Mouse (Mus musculus) midbrain, embryonic 14.5 days (tissue): ENCODE data around the gene Cyp2j8. TPM values are rescaled to one million over a fixed set of nuclear protein-coding genes. Genes with fewer than 3 reads are reported as not detected.
"Not testable (repeated sequence)": the region's sequence is repeated elsewhere in the genome, so short reads cannot be mapped to it uniquely, and the experiment has no call there.

Source experiments
- ATAC-seq: fragments of 200-750 bp; cut with Nextera tagmentation; 2 replicates; pipeline ENCODE4 v1.8.0; 2017; ENCODE audit warnings: moderate number of reproducible peaks, moderate library complexity; ENCODE audit not compliant: low FRiP score, low TSS enrichment
- DNase-seq: peaks from one replicate; pipeline ENCODE4 v3.0.0-alpha.2; 2015
- H3K27ac ChIP-seq: fragments of 300-500 bp; sonication (generic); replicated peaks from 2 replicates; pipeline ENCODE4 v1.5.1; 2014; ENCODE audit warnings: mild to moderate bottlenecking, low read depth, low read length, moderate library complexity
- H3K27me3 ChIP-seq: fragments of 300-500 bp; sonication (generic); 2 replicates; pipeline ENCODE4 v1.6.1; 2014; ENCODE audit warnings: low read length, control low read depth, mixed read lengths; ENCODE audit not compliant: control insufficient read depth, insufficient read depth
- H3K36me3 ChIP-seq: fragments of 300-500 bp; sonication (generic); 2 replicates; pipeline ENCODE4 v1.6.1; 2014; ENCODE audit warnings: low read length, control low read depth; ENCODE audit not compliant: control insufficient read depth, insufficient read depth
- H3K4me1 ChIP-seq: fragments of 300-500 bp; sonication (generic); 2 replicates; pipeline ENCODE4 v1.6.1; 2014; ENCODE audit warnings: mild to moderate bottlenecking, antibody characterized with exemption, low read length, control low read depth; ENCODE audit not compliant: control insufficient read depth, insufficient read depth
- H3K4me2 ChIP-seq: fragments of 300-500 bp; sonication (generic); 2 replicates; pipeline ENCODE4 v1.6.1; 2014; ENCODE audit warnings: mild to moderate bottlenecking, low read length, moderate library complexity
- H3K4me3 ChIP-seq: fragments of 300-500 bp; sonication (generic); replicated peaks from 2 replicates; pipeline ENCODE4 v1.5.1; 2014; ENCODE audit warnings: low read depth, low read length
- H3K9ac ChIP-seq: fragments of 300-500 bp; sonication (generic); replicated peaks from 2 replicates; pipeline ENCODE4 v1.6.1; 2014; ENCODE audit warnings: mild to moderate bottlenecking, low read length, moderate library complexity
- H3K9me3 ChIP-seq: fragments of 300-500 bp; sonication (generic); 2 replicates; pipeline ENCODE4 v1.6.1; 2016; ENCODE audit warnings: low read length, control low read depth, mixed read lengths; ENCODE audit not compliant: control insufficient read depth
- WGBS: fragments of 180-500 bp; shearing (Covaris S2); extraction: QIAGEN DNeasy Blood & Tissue Kit; methylation state at CpG from one replicate; pipeline ENCODE4 v1.1.7; 2014; 5-methylcytosine and 5-hydroxymethylcytosine counted together
- polyA plus RNA-seq: library from polyadenylated mRNA; unstranded; fragments of >200 nt; fragmentation: Nextera tagmentation; extraction: Ambion mirVana; gene quantifications from 2 replicates; pipeline ENCODE4 v1.2.1, GENCODE M21; 2014

The Cyp2j8 gene
- not detected in 2 replicates for polyA plus RNA-seq

DNA sequence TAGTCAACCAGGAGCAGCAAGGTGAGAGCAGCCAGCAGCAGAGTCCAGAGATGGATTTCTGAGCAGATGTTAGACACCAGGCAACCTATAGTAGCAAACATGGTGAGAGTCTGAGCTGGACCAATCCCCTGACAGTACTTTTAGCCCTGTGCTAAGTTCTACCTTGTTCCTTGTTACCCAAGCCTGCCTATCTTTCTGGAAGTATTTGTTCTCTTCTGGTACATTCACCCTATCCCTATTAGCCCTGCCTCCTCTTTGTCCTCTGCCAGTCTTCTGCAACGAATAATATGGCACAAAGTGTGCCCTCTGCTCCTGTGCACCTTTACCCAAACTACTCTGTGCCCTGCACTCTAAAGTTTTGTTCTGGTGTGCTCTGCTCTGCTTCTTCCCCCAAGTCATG, at the start of gene Cyp2j8:
TSS of gene Cyp2j8 (minus strand) at position 101 of the 400 bp plus-strand sequence.
- Histone ChIP-seq H3K4me2 (no peak within 1 kb of the TSS), H3K9me3 (no peaks in the 10 kb centered on the region), H3K36me3 (no peaks in the 10 kb centered on the region), H3K9ac (no peak within 1 kb of the TSS), H3K27me3 (no peaks in the 10 kb centered on the region), H3K4me1 (no peaks in the 10 kb centered on the region), H3K27ac (no peak within 1 kb of the TSS), H3K4me3 (no peak within 1 kb of the TSS)
- no peak for ATAC-seq
- WGBS, result 86% methylated on average over 1 of the region's 1 CpGs
- DNase-seq, result no peak

DNA sequence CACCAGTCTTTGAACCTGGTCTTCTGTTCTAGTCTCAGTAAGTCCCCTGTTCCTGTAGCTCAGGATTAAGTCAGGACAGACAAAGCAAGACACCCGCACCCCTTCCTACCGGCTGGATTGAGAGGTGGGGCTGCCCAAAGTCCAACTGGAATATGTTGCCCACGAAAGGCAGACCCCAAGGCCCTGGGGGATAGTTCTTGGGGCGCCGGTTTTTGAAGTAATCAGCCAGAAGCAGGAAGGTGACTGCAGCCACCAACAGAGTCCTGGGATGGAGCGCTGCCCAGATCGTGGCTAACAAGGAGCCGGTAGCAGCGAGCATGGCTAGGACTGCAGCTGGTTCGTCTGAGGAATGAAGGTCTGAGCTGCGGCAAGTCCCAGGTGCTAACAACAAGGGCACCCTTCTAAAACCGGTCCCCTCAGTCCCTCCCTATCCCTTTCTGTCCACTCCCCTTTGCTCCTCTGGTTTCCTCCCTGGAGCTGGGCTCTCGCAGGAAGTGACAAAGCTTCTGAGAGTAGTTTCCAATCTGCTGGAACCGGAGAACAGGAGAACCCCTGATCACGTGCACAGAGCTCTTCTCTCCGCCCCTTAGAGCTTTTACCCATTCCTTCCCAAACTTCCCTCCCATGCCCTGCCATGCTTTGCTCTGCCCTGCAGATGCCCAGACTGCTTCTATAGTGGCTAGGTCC, 46.1 kb upstream of the Cyp2j8 start, which contains the start of gene Cyp2j6:
TSS of gene Cyp2j6 (minus strand) at position 529 of the 687 bp plus-strand sequence.
- peak within 1 kb of the TSS; percentile 53 for H3K4me2 ChIP-seq

DNA sequence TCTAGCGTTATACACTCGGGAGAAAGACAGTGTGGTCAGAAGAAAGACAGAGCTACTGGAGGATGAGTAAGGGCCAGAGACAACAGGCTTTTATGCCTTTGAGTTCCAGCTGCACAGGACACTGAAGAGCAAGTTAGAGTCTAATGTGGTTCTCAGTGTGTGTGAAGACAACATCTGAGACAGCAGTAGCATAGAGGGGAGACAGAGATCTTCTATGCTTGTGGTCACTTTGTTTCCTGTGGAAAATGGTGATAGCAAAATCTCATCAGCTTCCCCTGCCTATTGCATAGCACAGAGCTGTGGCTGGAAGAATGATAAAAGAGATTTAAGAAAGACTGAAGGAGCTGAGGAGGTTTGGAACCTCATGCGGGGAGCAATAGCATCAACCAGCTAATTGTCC, 44.4 kb upstream of the Cyp2j8 start:
- Histone ChIP-seq H3K4me1 (no peaks in the 10 kb centered on the region), H3K4me3 (no peak overlapping the region), H3K27ac (no peak overlapping the region), H3K9ac (no peak overlapping the region), H3K4me2 (no peak overlapping the region), H3K9me3 (no peaks in the 10 kb centered on the region), H3K27me3 (no peaks in the 10 kb centered on the region), H3K36me3 (no peaks in the 10 kb centered on the region)
- no peak for DNase-seq
- no peak for ATAC-seq
- WGBS, result 97% methylated on average over 3 of the region's 3 CpGs

More for the DNA sequence above, 46.1 kb upstream of the Cyp2j8 start, which contains the start of gene Cyp2j6:
- H3K9me3 ChIP-seq, result no peaks in the 10 kb centered on the region
- H3K4me1 ChIP-seq, result no peaks in the 10 kb centered on the region
- 3% methylated on average over 16 of the region's 16 CpGs for WGBS
- peak within 1 kb of the TSS; percentile 49 for H3K4me3 ChIP-seq
- no peaks in the 10 kb centered on the region for H3K36me3 ChIP-seq
- ATAC-seq (peak; percentile 80), DNase-seq (peak; percentile 66)
- no peak within 1 kb of the TSS for H3K27ac ChIP-seq
- no peaks in the 10 kb centered on the region for H3K27me3 ChIP-seq
- H3K9ac ChIP-seq, result peak within 1 kb of the TSS; percentile 73

DNA sequence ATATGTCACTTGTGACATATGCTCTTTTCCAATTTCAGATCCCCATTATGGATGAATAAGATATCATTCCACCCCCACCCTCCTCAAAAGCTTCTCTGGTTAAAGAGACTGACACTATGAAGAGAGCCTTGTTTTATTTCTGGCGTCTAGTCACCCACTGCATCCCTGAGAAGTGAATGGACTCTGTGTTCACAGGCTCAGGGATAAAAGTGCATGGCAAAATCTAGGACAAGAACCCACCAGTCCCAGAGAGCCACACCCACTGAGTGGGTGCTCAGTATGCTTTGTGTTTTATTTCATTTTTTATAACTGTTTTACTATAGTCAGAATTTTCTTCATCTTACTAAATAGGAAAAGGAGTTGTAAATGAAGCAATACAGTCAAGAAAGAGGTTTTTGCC, 38.8 kb upstream of the Cyp2j8 start:
- Histone ChIP-seq H3K27me3 (no peaks in the 10 kb centered on the region), H3K4me2 (no peak overlapping the region), H3K9ac (no peak overlapping the region), H3K36me3 (no peaks in the 10 kb centered on the region), H3K9me3 (no peaks in the 10 kb centered on the region), H3K27ac (no peak overlapping the region), H3K4me1 (no peaks in the 10 kb centered on the region), H3K4me3 (no peak overlapping the region)
- 43% methylated on average over 1 of the region's 1 CpGs for WGBS
- ATAC-seq, result no peak
- DNase-seq, result no peak

DNA sequence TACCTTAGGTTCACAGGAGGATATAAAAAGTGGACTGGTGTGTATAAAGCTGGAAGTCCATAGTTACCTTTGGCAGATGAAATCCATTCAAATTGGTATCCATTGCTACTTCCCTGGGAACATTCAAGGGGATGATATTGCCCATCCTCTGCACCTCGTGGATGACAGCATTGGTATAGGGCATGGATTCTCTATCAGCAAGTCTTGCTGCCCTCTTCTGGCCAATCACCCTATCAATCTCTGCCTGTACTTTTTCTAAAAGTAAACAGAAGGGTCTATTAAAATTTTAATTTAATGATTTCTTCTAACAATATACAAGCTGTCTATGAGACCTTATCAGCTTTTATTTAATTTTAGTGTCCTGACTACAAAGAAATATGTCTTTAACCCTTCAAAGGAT, 18.6 kb upstream of the Cyp2j8 start:
- ATAC-seq, result no peak
- H3K27me3 ChIP-seq, result no peaks in the 10 kb centered on the region
- DNase-seq, result peak; percentile 25
- no peaks in the 10 kb centered on the region for H3K9me3 ChIP-seq
- H3K9ac ChIP-seq, result no peak overlapping the region
- no peaks in the 10 kb centered on the region for H3K36me3 ChIP-seq
- no peak overlapping the region for H3K4me2 ChIP-seq
- H3K4me1 ChIP-seq, result no peaks in the 10 kb centered on the region
- H3K27ac ChIP-seq, result no peak overlapping the region
- 24% methylated on average over 1 of the region's 1 CpGs for WGBS
- no peak overlapping the region for H3K4me3 ChIP-seq

DNA sequence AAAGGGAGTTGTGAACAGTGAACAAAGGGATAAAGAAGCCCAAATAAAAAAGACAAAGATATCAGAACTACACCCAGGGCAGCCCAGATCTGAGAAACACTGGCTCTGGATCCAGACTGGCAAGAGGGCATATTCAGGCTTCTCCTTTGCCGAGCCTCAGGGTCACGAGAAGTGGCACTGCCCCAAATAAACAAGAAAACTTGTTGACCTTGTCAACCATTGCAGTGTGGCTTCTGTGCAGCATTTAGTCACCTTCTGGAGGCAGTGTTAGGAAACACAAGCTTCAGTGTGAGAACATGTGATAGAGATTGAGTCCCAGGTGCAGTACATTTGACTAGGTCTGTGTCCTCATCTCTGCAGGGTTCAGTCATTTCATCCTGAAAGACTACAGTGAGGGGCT, 15.1 kb upstream of the Cyp2j8 start:
- ATAC-seq (no peak), DNase-seq (no peak)
- Histone ChIP-seq H3K27ac (no peak overlapping the region), H3K36me3 (no peaks in the 10 kb centered on the region), H3K9me3 (no peaks in the 10 kb centered on the region), H3K27me3 (no peaks in the 10 kb centered on the region), H3K4me2 (no peak overlapping the region), H3K4me3 (no peak overlapping the region), H3K4me1 (no peaks in the 10 kb centered on the region), H3K9ac (no peak overlapping the region)
- 88% methylated on average over 2 of the region's 2 CpGs for WGBS

DNA sequence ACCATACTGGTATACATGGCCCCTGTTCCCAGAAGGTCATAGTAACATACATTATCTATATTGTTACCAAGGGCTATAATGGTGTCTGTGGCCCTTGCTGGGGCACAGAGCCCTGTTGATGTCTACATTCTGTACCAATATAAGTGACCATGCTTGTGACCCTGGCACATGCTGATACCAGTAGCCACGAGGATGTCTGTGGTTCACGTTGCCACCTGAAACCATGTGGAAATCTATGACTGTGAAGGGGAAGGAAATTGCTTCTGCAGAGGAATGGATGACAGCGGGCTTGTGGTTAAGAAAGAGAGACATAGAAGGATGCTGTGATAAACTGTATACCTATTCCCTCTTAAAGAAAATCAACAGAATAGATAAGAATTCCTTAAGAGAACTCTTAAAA, 2.9 kb upstream of the Cyp2j8 start:
- ATAC-seq, result no peak
- no peak overlapping the region for H3K4me3 ChIP-seq

DNA sequence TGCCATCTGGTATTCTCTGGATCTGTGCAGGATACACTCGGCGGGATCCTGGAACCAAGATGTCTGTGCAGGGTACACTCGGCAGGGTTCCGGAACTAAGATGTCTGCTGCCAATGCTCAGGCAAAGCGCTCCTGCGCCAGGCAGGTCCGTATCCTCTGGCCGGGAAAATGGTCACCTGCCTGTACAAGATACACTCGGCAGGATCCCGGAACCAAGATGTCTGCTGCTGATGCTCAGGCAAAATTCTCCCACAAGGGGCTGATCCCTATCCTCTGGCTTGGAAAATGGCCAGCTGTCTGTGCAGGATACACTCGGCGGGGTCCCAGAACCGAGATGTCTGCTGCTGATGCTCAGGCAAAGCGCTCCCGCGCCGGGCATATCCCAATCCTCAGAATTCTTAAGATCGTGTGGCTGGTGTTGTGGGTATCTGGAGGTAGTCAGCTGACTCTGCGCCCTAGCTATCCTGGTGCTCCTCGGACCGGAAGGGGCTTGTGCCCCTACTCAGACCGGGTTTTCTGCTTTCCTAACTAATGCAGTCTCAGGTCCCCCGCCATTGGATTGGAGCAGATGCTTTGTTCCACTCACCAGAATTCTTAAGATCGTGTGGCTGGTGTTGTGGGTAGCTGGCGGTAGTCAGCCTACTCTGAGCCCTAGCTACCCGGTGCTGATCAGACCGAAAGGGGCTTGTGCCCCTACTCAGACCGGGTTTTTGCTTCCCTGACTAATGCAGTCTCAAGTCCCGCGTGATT, 43.7 kb downstream of the Cyp2j8 start:
- not testable (repeated sequence) for ATAC-seq, H3K9me3 ChIP-seq, H3K36me3 ChIP-seq, H3K27me3 ChIP-seq, DNase-seq, H3K4me1 ChIP-seq, H3K4me3 ChIP-seq, H3K4me2 ChIP-seq, H3K9ac ChIP-seq, H3K27ac ChIP-seq
- WGBS, result 85% methylated on average over 30 of the region's 30 CpGs

More for the DNA sequence above, 2.9 kb upstream of the Cyp2j8 start:
- Histone ChIP-seq H3K36me3 (no peaks in the 10 kb centered on the region), H3K9me3 (no peaks in the 10 kb centered on the region), H3K4me1 (no peaks in the 10 kb centered on the region), H3K9ac (no peak overlapping the region), H3K27me3 (no peaks in the 10 kb centered on the region), H3K27ac (no peak overlapping the region), H3K4me2 (no peak overlapping the region)
- DNase-seq, result no peak
- 89% methylated on average over 3 of the region's 3 CpGs for WGBS
